Mouse (Mus musculus) liver, embryonic 11.5 days (tissue): ENCODE measurements around the gene Fasn. TPM values are rescaled to one million over a fixed set of nuclear protein-coding genes. Genes with fewer than 3 reads are reported as not detected.
"Not testable (repeated sequence)": the region's sequence is repeated elsewhere in the genome, so short reads cannot be mapped to it uniquely, and the experiment has no call there.

ENCODE experiments used
- ATAC-seq: fragments of 200-750 bp; cut with Nextera tagmentation; replicated peaks from 2 replicates; pipeline ENCODE4 v1.8.0; 2017; ENCODE audit warnings: moderate number of reproducible peaks, mild to moderate bottlenecking, moderate TSS enrichment, moderate library complexity; ENCODE audit not compliant: low FRiP score
- DNase-seq: peaks from one replicate; pipeline ENCODE4 v3.0.0-alpha.2; 2017; ENCODE audit warnings: low spot score
- H3K27ac ChIP-seq: fragments of 300-500 bp; sonication (generic); 2 replicates; pipeline ENCODE4 v1.5.1; 2014; ENCODE audit warnings: mild to moderate bottlenecking, low read depth, low read length, control low read depth
- H3K27me3 ChIP-seq: fragments of 300-500 bp; sonication (generic); replicated peaks from 2 replicates; pipeline ENCODE4 v1.6.1; 2014; ENCODE audit warnings: low read length, mixed read lengths; ENCODE audit not compliant: control insufficient read depth, insufficient read depth
- H3K36me3 ChIP-seq: fragments of 300-500 bp; sonication (generic); 2 replicates; pipeline ENCODE4 v1.6.1; 2014; ENCODE audit warnings: mild to moderate bottlenecking, low read length, moderate library complexity, mixed read lengths; ENCODE audit not compliant: control insufficient read depth, insufficient read depth
- H3K4me1 ChIP-seq: fragments of 300-500 bp; sonication (generic); replicated peaks from 2 replicates; pipeline ENCODE4 v1.6.1; 2014; ENCODE audit warnings: low read length, mixed read lengths; ENCODE audit not compliant: control insufficient read depth, insufficient read depth
- H3K4me2 ChIP-seq: fragments of 300-500 bp; sonication (generic); 2 replicates; pipeline ENCODE4 v1.6.1; 2014; ENCODE audit warnings: mild to moderate bottlenecking, control low read depth, moderate library complexity
- H3K4me3 ChIP-seq: fragments of 300-500 bp; sonication (generic); 2 replicates; pipeline ENCODE4 v1.5.1; 2014; ENCODE audit warnings: low read depth, low read length, control low read depth
- H3K9ac ChIP-seq: fragments of 300-500 bp; sonication (generic); 2 replicates; pipeline ENCODE4 v1.6.1; 2014; ENCODE audit warnings: low read depth, low read length, control low read depth
- H3K9me3 ChIP-seq: fragments of 300-500 bp; sonication (generic); 2 replicates; pipeline ENCODE4 v1.6.1; 2016; ENCODE audit warnings: low read length, inconsistent platforms, mixed read lengths; ENCODE audit not compliant: control insufficient read depth
- WGBS: fragments of 180-500 bp; shearing (Covaris S2); extraction: QIAGEN DNeasy Blood & Tissue Kit; methylation state at CpG from one replicate; pipeline ENCODE4 v1.1.7; 2014; 5-methylcytosine and 5-hydroxymethylcytosine counted together
- polyA plus RNA-seq: library from polyadenylated mRNA; unstranded; fragments of >200 nt; fragmentation: Nextera tagmentation; extraction: Ambion mirVana; gene quantifications from 2 replicates; pipeline ENCODE4 v1.2.1, GENCODE M21; 2014

Fasn gene
- polyA plus RNA-seq, 1 experiment from 2014 or later = 71.3 TPM

GRCm38 (mm10) chr11:120763121-120763999 is 61.0 kb downstream of the Fasn start:
- not testable (repeated sequence) for H3K27ac ChIP-seq, H3K9me3 ChIP-seq, ATAC-seq, H3K4me2 ChIP-seq, H3K36me3 ChIP-seq, H3K9ac ChIP-seq, H3K4me3 ChIP-seq, H3K4me1 ChIP-seq, DNase-seq
- 0% methylated on average over 3 of the region's 23 CpGs for WGBS
- peaks cover 18% of the 10 kb centered on the region for H3K27me3 ChIP-seq

DNA sequence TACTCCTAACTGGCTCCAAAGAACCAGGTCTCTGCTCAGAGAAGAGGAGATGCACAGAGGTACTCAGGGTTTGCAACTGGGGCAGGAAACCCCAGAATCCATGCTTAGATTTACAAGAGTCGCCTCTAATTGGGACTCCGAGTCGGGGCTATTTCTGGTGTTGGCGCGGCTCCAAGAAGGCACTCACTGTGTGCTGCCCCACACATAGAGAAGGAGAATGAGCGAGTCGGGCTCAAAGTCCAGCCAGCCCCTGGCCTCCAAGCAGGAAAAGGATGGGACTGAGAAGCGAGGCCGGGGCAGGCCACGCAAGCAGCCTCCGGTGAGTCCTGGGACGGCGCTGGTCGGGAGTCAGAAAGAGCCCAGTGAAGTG is 61.7 kb downstream of the Fasn start, which contains the start of gene Hmga1b:
Hmga1b (plus strand) TSS at position 123 of the 370 bp plus-strand sequence.
- H3K27ac ChIP-seq, H3K4me3 ChIP-seq, ATAC-seq, H3K9ac ChIP-seq, DNase-seq, H3K36me3 ChIP-seq, H3K4me2 ChIP-seq, H3K4me1 ChIP-seq: not testable (repeated sequence)
- 20% methylated on average over 14 of the region's 14 CpGs for WGBS
- H3K9me3 ChIP-seq = peaks cover 12% of the 10 kb centered on the region; the same call in 1 of the 2 replicates
- peaks cover 18% of the 10 kb centered on the region for H3K27me3 ChIP-seq

- ATAC-seq = no peak
- peaks cover 12% of the 10 kb centered on the region; the same call in 1 of the 2 replicates for H3K9me3 ChIP-seq
- H3K27ac ChIP-seq = no peak overlapping the region
- peaks cover 18% of the 10 kb centered on the region for H3K27me3 ChIP-seq
- no peak for DNase-seq
- WGBS = 64% methylated on average over 14 of the region's 14 CpGs
- H3K4me2 ChIP-seq = no peak overlapping the region
- H3K9ac ChIP-seq = no peak overlapping the region
- no peaks in the 10 kb centered on the region for H3K36me3 ChIP-seq
- H3K4me1 ChIP-seq = no peaks in the 10 kb centered on the region
- H3K4me3 ChIP-seq = no peak overlapping the region
Observed at GRCm38 (mm10) chr11:120761811-120762671, 62.3 kb downstream of the Fasn start.

GRCm38 (mm10) chr11:120760236-120760635 is 64.1 kb downstream of the Fasn start:
- no peak overlapping the region for H3K27ac ChIP-seq
- H3K9ac ChIP-seq = no peak overlapping the region
- no peak for ATAC-seq
- no peak overlapping the region for H3K4me3 ChIP-seq
- peaks cover 12% of the 10 kb centered on the region; the same call in 1 of the 2 replicates for H3K9me3 ChIP-seq
- WGBS = 86% methylated on average over 9 of the region's 9 CpGs
- no peaks in the 10 kb centered on the region for H3K4me1 ChIP-seq
- no peak overlapping the region for H3K4me2 ChIP-seq
- H3K36me3 ChIP-seq = no peaks in the 10 kb centered on the region
- peaks cover 14% of the 10 kb centered on the region for H3K27me3 ChIP-seq
- no peak for DNase-seq

Other genes starting within 250 kb of the Fasn start
- gene Arhgdia, start 242.9 kb downstream of the Fasn start, polyA plus RNA-seq = 557 and 561 TPM in 2 replicates
- gene Alyref, start 226.2 kb downstream of the Fasn start, polyA plus RNA-seq = 601 and 617 TPM in 2 replicates
- gene Anapc11, start 226.1 kb downstream of the Fasn start, polyA plus RNA-seq = 200 and 208 TPM in 2 replicates
- gene Npb, start 216.1 kb downstream of the Fasn start, polyA plus RNA-seq = 3.6 and 6.3 TPM in 2 replicates
- gene Pcyt2, start 206.6 kb downstream of the Fasn start, polyA plus RNA-seq = 165 and 175 TPM in 2 replicates
- gene Sirt7, start 199.3 kb downstream of the Fasn start, polyA plus RNA-seq = 48.6 and 54.8 TPM in 2 replicates
- 32.6 and 34.8 TPM in 2 replicates for gene Mafg, start 190.9 kb downstream of the Fasn start, polyA plus RNA-seq
- 18.5 and 21.2 TPM in 2 replicates for gene Pycr1, start 180.8 kb downstream of the Fasn start, polyA plus RNA-seq
- gene Myadml2, start 176.4 kb downstream of the Fasn start, polyA plus RNA-seq = 0.34 and 0.60 TPM in 2 replicates
- gene Notum, start 163.4 kb downstream of the Fasn start, polyA plus RNA-seq = 0.51 and 0.52 TPM in 2 replicates
- 83.7 and 97.1 TPM in 2 replicates for gene Aspscr1, start 151.6 kb downstream of the Fasn start, polyA plus RNA-seq
- gene Cenpx, start 110.8 kb downstream of the Fasn start, polyA plus RNA-seq = 178 and 192 TPM in 2 replicates
- 34.2 and 38.3 TPM in 2 replicates for gene Lrrc45, start 110.6 kb downstream of the Fasn start, polyA plus RNA-seq
- 1.2 and 1.8 TPM in 2 replicates for gene Rac3, start 103.1 kb downstream of the Fasn start, polyA plus RNA-seq
- 12.9 and 13.2 TPM in 2 replicates for gene Dcxr, start 97.3 kb downstream of the Fasn start, polyA plus RNA-seq
- gene Cbr2, start 92.4 kb downstream of the Fasn start, polyA plus RNA-seq = 0.22 and 0.32 TPM in 2 replicates
- gene Hmga1b, start 61.8 kb downstream of the Fasn start, polyA plus RNA-seq = 11.4 and 17.5 TPM in 2 replicates
- gene Rfng, start 40.3 kb downstream of the Fasn start, polyA plus RNA-seq = 30.3 and 33.4 TPM in 2 replicates
- gene Gps1, start 40.3 kb downstream of the Fasn start, polyA plus RNA-seq = 209 and 210 TPM in 2 replicates
- gene Dus1l, start 28.1 kb downstream of the Fasn start, polyA plus RNA-seq = 132 and 139 TPM in 2 replicates
- 4.2 and 4.7 TPM in 2 replicates for gene Ccdc57, start 108.3 kb upstream of the Fasn start, polyA plus RNA-seq
- gene Slc16a3, start 123.9 kb upstream of the Fasn start, polyA plus RNA-seq = 257 and 272 TPM in 2 replicates
- gene Csnk1d, start 166.8 kb upstream of the Fasn start, polyA plus RNA-seq = 62.2 and 66.5 TPM in 2 replicates
- 0.18 TPM in 2 replicates for gene Cd7, start 214.9 kb upstream of the Fasn start, polyA plus RNA-seq
- gene Sectm1b, start 239.0 kb upstream of the Fasn start, polyA plus RNA-seq = not detected in 2 replicates